Mouse (Mus musculus) bone marrow macrophage, adult 2 months (primary cell): ENCODE results near the gene Sh3tc1.

Experiments used
- CTCF ChIP-seq: IDR thresholded peaks from 2 replicates; pipeline ENCODE4 v1.5.1; 2012; ENCODE audit warnings: low read depth, mild to moderate bottlenecking, low read length, moderate library complexity
- POLR2A ChIP-seq: IDR thresholded peaks from 2 replicates; pipeline ENCODE4 v1.6.1; 2012; ENCODE audit warnings: mild to moderate bottlenecking, low read depth, low read length, borderline replicate concordance

DNA sequence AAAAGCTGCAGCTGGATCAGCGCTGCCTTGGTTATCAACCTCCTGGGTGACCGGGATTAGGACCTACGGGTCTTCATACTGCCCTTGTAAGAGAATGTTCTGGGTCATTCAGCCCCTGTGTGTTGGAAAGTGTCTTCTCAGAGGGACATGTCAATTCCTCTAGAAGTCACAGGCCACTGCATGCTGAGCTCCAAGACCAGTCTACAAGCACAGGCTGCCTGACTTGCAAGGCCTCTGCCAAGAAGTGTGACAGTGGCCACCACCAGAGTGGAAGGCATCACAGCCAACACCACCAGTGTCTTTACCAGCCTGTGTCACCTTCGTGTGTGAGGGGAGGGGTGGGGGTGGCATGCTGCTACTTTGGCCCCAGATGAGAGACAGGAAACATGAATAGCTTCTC is 16.2 kb upstream of the Sh3tc1 start:
- TF ChIP-seq CTCF (no peak), POLR2A (no peak)
